Mouse (Mus musculus): ENCODE results near the gene Edil3.

DNA sequence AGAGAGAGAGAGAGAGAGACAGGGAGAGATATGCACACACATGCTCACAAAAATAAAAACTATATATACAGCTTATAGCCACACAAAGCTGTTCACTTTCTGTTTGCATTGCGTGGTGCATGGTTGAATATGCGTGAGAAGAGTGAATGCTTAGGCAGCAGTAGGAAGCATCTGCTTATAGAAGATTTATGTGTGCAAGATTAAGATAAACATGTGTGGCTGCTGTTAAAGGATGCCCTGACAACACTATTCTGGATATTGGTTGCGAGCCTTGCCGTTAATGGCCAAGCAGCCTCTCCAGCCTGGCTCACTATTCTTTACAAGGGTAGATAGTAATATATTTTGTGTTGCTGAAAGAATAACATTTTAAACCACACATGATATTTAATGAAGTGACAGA lies 28.5 kb downstream of the Edil3 start:
- TF ChIP-seq CTCF (IDR thresholded peaks at IDR 0.05; ENCODE audit: low read depth, low read length), result no peak
- TF ChIP-seq POLR2A (IDR thresholded peaks at IDR 0.05; ENCODE audit: borderline replicate concordance, low read depth, low read length), result no peak
